ENCODE assay signal across 12 mouse cellular contexts in the genomic region with DNA sequence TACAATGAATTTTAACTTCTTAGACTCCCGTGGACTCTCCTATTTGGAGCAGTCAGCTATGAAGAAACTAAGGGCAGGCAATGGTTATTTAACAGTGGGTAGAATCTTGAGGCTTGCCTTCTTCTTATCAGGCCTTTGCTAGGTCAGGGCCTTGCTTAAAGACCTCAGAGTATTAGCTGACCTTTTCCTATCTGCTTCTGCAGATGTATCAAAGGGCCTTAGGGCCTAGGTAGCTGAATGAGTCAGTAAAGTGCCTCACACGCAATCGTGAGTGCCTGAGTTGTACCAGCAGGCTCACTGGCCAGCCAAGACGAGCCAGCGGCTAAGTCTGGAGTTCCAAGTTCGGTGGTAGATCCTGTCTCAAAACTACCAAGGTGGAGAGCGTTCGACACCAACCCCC. TPM values are rescaled to one million over a fixed set of nuclear protein-coding genes. Genes with fewer than 3 reads are reported as not detected.
A peak's percentile ranks its signal among the peaks of the same experiment; 100 is the strongest.
DNase-seq lines count a peak whose midpoint lies in the region; ATAC-seq and TF ChIP-seq lines count a peak whose summit lies in the region.
"Had no signal": no experiment of that assay in that cellular context is flagged by ENCODE, and none has a peak within 500 bp of the region (broad histone marks: within the 10 kb centered on the region; RNA-seq: fewer than 3 reads in every experiment).

No protein-coding gene starts in this region.

- H3K27me3 ChIP-seq in liver, adult 2 months (ENCODE audit: control insufficient read depth, insufficient read depth, low read length) = no peaks in the 10 kb centered on the region
- H3K27me3 ChIP-seq in liver, embryonic 15.5 days = no peaks in the 10 kb centered on the region
- no peaks in the 10 kb centered on the region for H3K27me3 ChIP-seq in forebrain, embryonic 15.5 days
- H3K27me3 ChIP-seq: limb, embryonic 13.5 days; midbrain, embryonic 12.5 days had no signal

- H3K27ac ChIP-seq in liver, adult 2 months (replicated peaks; ENCODE audit: insufficient read depth, low read depth, low read length) = peak overlapping the region; percentile 89
- peak overlapping the region; percentile 15; the same call in 1 of the 2 replicates for H3K27ac ChIP-seq in liver, embryonic 15.5 days (replicated peaks)
- no peak overlapping the region for H3K27ac ChIP-seq in forebrain, embryonic 15.5 days (replicated peaks)
- H3K27ac ChIP-seq: limb, embryonic 13.5 days; midbrain, embryonic 12.5 days had no signal

- TF ChIP-seq POLR2A in liver, adult 2 months (IDR thresholded peaks at IDR 0.05; ENCODE audit: extremely low read depth, insufficient read depth, low read length) = no peak

- H3K9ac ChIP-seq in liver, adult 2 months (ENCODE audit: low read depth, low read length) = no peak overlapping the region; the same call in 1 of the 2 replicates
- no peak overlapping the region for H3K9ac ChIP-seq in liver, embryonic 15.5 days
- no peak overlapping the region for H3K9ac ChIP-seq in forebrain, embryonic 15.5 days (replicated peaks)
- H3K9ac ChIP-seq: limb, embryonic 13.5 days; midbrain, embryonic 12.5 days had no signal

- ATAC-seq in liver, embryonic 15.5 days (ENCODE audit: insufficient read depth) = peak; percentile 64
- ATAC-seq in forebrain, embryonic 15.5 days (replicated peaks) = no peak

- H3K9me3 ChIP-seq in liver, embryonic 15.5 days (replicated peaks) = no peaks in the 10 kb centered on the region
- no peaks in the 10 kb centered on the region for H3K9me3 ChIP-seq in forebrain, embryonic 15.5 days
- H3K9me3 ChIP-seq: limb, embryonic 13.5 days; midbrain, embryonic 12.5 days had no signal

- WGBS in liver, adult 2 months = 73% methylated on average over 8 of the region's 8 CpGs
- 45% methylated on average over 8 of the region's 8 CpGs for WGBS in liver, embryonic 15.5 days (ENCODE audit: insufficient replicate concordance)
- WGBS in forebrain, embryonic 15.5 days = 95% methylated on average over 8 of the region's 8 CpGs

- peaks cover 18% of the 10 kb centered on the region for H3K36me3 ChIP-seq in liver, adult 2 months (ENCODE audit: control insufficient read depth, insufficient read depth, low read length)
- 0 out of 2 replicates have a peak, but pooled peaks cover 3% of the 10 kb centered on the region for H3K36me3 ChIP-seq in liver, embryonic 15.5 days (replicated peaks)
- 0 out of 2 replicates have a peak, but pooled peaks cover 3% of the 10 kb centered on the region for H3K36me3 ChIP-seq in forebrain, embryonic 15.5 days

- H3K4me1 ChIP-seq in liver, adult 2 months (ENCODE audit: control insufficient read depth, insufficient read depth, low read length) = peaks cover 35% of the 10 kb centered on the region
- peaks cover 28% of the 10 kb centered on the region for H3K4me1 ChIP-seq in liver, embryonic 15.5 days (replicated peaks)
- no peaks in the 10 kb centered on the region for H3K4me1 ChIP-seq in forebrain, embryonic 15.5 days

- H3K4me3 ChIP-seq in liver, adult 2 months (ENCODE audit: insufficient read depth, low read depth, low read length) = no peak overlapping the region
- H3K4me3 ChIP-seq in liver, embryonic 15.5 days (replicated peaks) = no peak overlapping the region
- H3K4me3 ChIP-seq in forebrain, embryonic 15.5 days = no peak overlapping the region
- H3K4me3 ChIP-seq: limb, embryonic 13.5 days; midbrain, embryonic 12.5 days; myocyte had no signal

- DNase-seq in adrenal gland, adult 2 months = peak; percentile 29
- no peak for DNase-seq in adrenal gland, adult 8-10 months
- DNase-seq in liver, adult 2 months (ENCODE audit: extremely low read depth, low read depth, low spot score) = peak; percentile 53
- DNase-seq in liver = no peak
- DNase-seq in layer of hippocampus, postnatal 36 days = no peak
- no peak for DNase-seq in lung, postnatal 14 days
- DNase-seq: cerebellum, adult 9-11 months had no signal

- H3K4me2 ChIP-seq in liver, embryonic 15.5 days = no peak overlapping the region
- H3K4me2 ChIP-seq in forebrain, embryonic 15.5 days (replicated peaks) = no peak overlapping the region
- H3K4me2 ChIP-seq: limb, embryonic 13.5 days; midbrain, embryonic 12.5 days had no signal

- TF ChIP-seq CTCF in liver, adult 2 months (IDR thresholded peaks at IDR 0.05; ENCODE audit: low read depth, low read length) = no peak

- peaks cover 16% of the 10 kb centered on the region; the same call in 1 of the 2 replicates for H3K79me2 ChIP-seq in liver, adult 2 months (ENCODE audit: control insufficient read depth, insufficient read depth, low read length)

RNA-seq across cellular contexts. Expression of a gene that starts 33.3 kb away (rescaled TPM):
- 10 to 100 TPM; 59.0 to 96.0 TPM for total RNA-seq in adrenal gland, adult 2 months (2021)
- polyA plus RNA-seq in adrenal gland, adult 2 months (2012; rRNA removed) = 111 and 121 TPM in 2 replicates
- 10 to 100 TPM; 37.7 to 86.6 (median 48.4) TPM for total RNA-seq in adrenal gland, adult 8-10 months (2022)
- total RNA-seq in liver, adult 2 months (2014; rRNA removed) = 30.5 and 44.3 TPM in 2 replicates
- 44.6 and 70.5 TPM in 2 replicates for polyA plus RNA-seq in liver, adult 2 months (2012; rRNA removed)
- polyA plus RNA-seq in liver, embryonic 15.5 days (2015; fragmentation: Nextera tagmentation; extraction: Ambion mirVana) = 10.3 and 12.0 TPM in 2 replicates
- 10 to 100 TPM; 37.4 to 38.2 TPM for total RNA-seq in layer of hippocampus, postnatal 36 days (2021)
- polyA plus RNA-seq in forebrain, embryonic 15.5 days (2015; fragmentation: Nextera tagmentation; extraction: Ambion mirVana) = 34.6 and 39.9 TPM in 2 replicates

Comparison
In these comparisons a context has a peak if more than half of its experiments do, and no peak if none do; other contexts are left out.
1. DNase-seq: peak in adrenal gland, adult 2 months (single experiment) and liver, adult 2 months (single experiment); none in adrenal gland, adult 8-10 months (single experiment), liver (single experiment), layer of hippocampus, postnatal 36 days (0 of 2) and lung, postnatal 14 days (single experiment).